Mouse (Mus musculus): ENCODE results near the gene Cachd1. TPM values are rescaled to one million over a fixed set of nuclear protein-coding genes. Genes with fewer than 3 reads are reported as not detected.

Gene Cachd1
- total RNA-seq, 2 experiments from 2014 or later = 3.5 to 4.8 TPM

DNA sequence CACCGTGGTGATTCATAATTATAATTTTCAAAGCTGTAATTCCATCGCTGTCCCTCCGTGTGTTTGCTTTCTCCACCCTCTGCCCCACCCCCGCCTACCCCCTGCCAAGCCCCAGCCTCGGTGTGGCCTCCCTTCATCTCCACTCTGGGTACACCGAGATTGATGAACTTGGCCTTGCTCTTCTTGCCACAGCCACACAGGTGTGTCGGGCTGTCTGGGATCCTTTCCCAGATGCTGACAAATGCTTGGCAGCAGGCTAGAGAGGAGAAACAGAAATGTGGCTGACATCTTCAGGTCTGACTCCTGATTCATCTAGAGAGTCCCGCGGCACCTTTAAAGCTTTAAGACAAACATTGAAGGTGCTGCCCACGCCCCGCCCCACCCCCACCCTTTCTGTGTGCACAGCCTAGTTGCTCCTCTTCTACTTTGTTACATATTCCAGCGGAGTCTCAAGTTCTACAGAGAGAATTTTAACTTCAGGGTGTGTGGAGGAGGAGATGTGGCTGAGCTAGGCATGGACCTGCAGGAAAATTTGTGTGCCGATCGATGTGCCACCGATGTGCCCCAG, 87.5 kb downstream of the Cachd1 start:
- intact Hi-C loops (cut with DNase I) = no loop called here

DNA sequence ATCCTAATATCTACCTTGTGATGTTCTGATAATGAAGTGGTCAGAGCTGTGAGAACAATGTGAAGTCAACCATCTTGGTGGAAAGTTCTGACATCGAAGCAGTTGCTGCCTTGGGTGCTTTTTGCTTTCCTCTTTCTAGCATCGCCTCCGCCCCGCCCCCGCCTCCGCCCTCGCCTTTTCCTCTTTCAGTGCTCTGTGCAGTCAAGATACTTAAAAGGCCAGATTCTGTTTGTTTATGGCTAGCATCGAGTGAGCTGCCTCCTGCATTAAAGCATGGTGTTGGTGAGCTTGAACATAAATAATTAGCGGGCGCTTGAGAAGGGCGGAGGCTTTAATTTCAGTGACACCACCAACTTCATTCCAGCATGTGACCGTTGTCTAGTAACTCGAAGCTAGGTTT, 88.9 kb downstream of the Cachd1 start:
- no peak for DNase-seq
- intact Hi-C loops (cut with DNase I) = loop anchor here (5.0 kb wide), 1 partner anchor 88 kb away; the partner anchor contains the start of gene Cachd1

More for the DNA sequence above, 87.5 kb downstream of the Cachd1 start:
- DNase-seq = no peak

DNA sequence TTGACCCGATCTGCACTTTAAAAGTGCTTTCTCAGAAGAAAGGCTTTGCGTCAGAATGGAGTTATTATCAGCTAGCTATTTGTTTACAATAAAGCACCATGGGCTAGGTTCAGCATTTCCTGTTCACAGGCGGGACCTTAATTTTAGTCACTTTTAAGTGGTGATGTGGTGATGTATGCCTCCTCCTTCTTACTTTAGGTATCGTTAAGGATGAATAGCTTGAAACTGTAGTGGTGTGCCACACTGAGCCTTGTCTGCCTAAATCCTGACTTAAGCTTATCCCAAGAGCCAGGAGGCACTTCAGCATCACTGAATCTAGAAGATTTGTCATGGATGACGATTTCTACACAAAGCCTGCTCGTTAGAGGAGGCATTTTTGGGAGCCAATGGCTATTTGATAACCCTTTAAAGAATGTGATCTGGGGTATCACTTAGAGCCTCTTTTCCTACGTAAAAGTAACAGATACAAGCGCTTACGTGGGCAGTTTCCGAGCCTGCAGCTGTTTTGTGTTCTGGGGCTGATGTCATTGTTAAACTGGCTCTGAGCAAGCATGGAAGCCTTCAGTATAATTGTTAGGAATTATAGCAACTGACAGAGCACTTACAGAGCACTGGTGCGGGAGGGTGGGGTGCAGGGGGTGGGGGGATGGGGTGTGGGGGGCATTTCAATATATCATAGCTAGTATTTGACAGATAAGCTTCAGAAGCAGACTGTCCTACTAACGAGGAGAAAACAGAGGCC, 89.7 kb downstream of the Cachd1 start:
- DNase-seq = no peak
- intact Hi-C loops (cut with DNase I) = loop anchor here (5.0 kb wide), 1 partner anchor 89 kb away; the partner anchor contains the start of gene Cachd1

DNA sequence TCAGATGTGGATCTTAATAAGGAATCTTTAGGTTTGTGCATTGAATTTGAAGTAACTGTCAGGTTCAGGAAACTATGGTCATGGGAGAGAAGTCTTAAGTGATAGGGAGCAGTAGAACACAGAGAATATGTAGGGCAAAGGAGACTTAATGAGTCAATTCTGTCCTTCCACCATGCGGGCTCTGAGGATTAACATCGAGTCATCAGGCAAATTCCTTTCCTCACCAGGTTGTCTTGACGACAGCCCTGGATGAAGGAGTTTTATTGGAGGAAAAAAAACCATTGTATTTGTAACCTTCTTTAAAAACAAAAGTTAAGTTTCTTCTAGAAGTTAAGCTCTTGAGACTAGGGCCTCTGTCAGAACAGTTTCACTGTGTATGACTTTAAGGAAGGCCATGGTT, 100.9 kb downstream of the Cachd1 start:
- intact Hi-C loops (cut with DNase I) = no loop called here
- no peak for DNase-seq

DNA sequence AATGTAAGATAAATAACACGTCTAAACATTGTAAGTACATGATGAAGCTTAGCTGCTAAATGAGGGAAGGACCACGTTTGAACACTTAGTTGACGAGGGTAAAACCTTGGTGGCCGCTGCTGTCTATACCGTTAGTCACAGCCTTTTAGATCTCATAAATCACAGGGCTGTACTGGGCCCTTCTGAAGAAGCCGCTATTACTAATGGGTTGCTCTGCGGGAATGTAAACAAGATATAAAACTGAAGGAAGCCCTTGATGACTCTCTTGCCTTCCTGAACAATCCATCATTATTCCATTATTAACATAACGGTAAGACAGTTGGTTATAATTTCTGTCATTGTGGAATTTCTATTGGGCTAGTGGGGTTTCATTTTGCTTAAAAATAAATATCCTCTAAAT, 102.9 kb downstream of the Cachd1 start:
- DNase-seq = no peak
- intact Hi-C loops (cut with DNase I) = no loop called here

DNA sequence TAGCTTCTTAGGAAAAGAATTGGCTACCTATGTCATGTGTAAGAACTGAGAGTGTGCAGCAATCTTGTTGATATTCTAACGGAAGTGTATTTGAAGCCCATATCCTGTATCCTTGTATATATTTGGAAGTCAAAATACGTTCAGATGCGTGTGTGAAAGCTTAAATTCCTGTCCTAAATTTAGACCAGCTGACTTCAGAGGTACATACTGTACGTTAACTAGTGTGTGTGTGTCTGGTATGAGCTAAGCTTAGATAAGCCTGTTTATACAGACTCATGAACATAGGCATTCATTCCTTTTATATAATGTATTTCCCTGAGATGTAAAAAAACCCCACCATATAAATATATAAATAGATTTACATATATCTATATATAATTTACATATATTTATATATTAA, 103.6 kb downstream of the Cachd1 start:
- intact Hi-C loops (cut with DNase I) = no loop called here
- no peak for DNase-seq

DNA sequence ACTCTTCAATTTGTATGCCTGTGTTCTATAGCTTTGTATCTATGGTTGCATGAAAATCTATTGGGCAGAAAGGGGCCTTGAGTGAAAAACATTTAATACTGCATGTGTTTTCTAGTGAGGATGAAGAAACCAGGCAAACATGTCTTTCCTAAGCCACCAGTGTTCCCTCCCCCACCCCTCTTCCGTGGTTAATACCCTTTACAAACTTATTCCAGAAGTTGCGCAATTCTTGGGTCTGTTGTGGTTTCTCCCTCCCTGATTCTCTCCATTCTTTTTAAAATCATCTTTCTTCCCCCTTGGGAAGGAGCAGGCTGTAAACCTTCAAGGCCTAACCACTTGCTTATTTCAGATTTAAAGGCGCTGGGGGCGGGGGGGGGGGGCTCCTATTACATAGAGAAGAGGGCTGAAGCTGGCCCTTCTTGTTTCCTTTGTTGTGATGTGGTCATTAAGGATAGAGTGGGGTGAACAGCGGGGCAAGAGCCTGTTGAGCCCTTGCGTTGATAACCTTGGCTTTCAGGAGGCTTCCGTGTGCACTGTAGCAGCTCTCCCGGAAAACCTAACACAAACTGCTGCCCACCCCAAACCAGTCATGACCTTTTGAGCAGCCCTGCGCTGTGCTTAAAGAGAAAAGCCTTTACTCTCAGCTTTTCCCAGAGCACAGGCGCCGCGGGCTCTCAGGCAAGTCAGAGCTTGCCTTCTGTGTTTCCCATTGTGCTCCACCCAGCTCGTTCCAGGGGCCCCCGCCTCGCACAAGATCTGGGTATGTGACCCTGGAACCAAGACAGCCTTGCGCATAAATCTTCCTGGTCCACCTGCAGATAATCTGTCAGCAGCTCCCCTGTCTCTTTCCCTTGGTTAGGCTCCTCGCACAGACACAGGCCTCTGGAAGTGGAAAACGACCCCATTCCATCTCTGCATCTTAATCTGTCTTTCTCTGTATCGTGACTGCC, 109.6 kb downstream of the Cachd1 start:
- intact Hi-C loops (cut with DNase I) = no loop called here
- DNase-seq = no peak

DNA sequence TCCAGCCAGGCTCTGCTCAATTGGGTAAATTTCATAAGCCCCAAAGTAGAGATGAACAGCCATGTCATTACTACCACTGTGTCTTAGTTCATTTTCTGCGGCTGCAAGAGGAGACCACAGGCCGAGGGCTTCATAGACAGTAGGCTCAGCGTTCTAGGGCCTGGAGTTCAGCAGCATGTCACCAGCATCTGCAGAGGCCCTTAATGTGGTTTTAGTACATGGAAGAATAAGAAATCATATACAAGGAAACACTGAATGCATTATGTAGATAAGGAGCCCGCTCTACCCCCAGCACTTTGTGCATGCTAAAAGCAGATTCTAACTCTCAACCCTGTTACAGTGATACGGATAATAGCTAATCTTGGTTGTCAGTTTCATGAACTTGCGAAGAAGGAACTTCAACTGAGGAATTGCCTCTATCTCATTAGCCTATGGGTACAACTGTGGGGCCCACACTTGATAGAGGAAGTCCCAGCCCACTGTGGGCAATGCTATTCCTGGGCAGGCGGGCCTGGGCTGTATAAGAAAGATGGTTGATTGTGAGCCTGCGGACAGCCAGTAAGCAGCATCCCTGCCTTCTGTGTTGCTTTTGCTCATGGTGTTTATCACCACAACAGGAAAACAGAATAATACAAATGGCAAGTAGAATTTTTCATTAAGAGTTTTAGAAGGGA, 110.4 kb downstream of the Cachd1 start:
- intact Hi-C loops (cut with DNase I) = no loop called here
- DNase-seq = no peak

DNA sequence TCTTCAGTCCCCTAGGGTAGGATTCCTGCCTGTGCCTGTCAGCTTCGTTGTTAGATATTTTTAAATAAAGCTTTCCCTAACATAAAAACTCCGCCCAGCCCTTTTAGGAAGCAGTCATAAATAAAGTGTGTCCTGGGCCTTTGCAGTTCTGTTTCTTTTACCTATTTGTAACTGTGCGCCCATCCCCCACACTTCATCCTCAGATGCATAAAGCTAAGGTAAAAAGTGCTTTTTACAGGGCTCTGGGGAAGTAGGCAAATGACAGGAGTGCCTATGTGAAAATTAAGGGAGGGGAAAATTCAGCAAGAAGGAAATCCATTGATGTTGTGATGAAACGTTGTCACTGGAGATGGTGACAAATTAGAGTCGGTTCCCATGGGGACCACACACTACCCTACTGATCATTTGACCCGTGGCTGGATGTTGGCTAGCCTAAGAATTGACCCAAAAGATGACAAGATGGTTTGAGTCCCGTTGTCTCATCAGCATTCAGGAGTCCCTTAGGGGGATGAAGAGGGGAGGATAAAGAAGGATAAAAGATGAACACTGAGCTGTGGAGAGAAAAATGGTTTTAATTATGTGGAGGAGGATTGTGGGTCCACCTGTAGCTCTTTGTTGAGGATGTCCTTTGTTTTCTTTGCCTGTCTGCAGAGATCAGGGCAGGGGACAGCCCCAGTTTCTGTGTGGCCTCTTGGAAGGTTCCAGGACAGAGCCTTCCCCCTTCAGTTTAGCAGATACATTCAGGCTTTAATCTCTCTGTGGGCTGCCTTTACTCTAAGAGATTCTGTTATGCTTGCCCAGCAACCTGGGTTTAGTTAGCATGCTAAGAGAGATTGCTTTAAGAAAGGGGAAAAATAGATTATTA, 113.9 kb downstream of the Cachd1 start:
- intact Hi-C loops (cut with DNase I) = no loop called here

DNA sequence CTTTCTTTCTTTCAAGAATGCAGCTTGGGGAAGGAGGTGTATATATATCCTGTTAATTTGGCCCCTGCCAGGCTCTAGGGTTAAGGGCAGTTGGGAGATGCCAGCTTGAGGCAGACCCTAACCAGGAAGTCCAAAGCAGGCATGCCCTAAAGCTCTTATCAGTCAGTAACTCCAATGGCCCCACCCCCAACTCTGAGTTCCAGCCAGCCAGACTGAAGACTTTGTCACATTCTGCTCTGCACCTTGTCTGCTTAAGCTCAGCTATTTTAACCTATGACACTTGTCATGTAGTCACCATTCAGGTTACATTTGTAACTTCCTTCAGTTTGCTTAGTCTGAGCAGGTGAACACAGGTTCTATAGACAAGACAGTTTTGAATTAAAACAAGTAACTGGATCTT, 117.3 kb downstream of the Cachd1 start:
- intact Hi-C loops (cut with DNase I) = no loop called here
- DNase-seq = no peak

More for the DNA sequence above, 113.9 kb downstream of the Cachd1 start:
- no peak for DNase-seq

DNA sequence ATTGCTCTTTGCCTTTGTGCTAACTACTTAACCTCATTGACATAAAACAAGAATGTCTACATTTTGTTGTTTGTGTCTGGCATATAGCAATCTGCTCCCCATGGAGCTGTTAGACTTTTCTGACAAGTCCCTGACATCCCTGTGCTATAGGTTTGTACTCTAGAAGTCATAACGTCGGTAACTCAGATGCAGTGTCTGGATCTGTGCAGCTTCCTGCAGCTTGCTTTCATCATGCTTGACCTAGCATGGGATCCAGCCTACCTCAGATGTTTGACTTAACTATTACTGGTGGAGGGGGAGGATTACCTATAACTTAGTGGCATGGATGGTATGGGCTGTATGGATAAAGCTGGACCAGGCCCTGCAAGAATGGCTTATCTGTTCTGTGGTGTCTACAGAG, 117.7 kb downstream of the Cachd1 start:
- no peak for DNase-seq
- intact Hi-C loops (cut with DNase I) = no loop called here

DNA sequence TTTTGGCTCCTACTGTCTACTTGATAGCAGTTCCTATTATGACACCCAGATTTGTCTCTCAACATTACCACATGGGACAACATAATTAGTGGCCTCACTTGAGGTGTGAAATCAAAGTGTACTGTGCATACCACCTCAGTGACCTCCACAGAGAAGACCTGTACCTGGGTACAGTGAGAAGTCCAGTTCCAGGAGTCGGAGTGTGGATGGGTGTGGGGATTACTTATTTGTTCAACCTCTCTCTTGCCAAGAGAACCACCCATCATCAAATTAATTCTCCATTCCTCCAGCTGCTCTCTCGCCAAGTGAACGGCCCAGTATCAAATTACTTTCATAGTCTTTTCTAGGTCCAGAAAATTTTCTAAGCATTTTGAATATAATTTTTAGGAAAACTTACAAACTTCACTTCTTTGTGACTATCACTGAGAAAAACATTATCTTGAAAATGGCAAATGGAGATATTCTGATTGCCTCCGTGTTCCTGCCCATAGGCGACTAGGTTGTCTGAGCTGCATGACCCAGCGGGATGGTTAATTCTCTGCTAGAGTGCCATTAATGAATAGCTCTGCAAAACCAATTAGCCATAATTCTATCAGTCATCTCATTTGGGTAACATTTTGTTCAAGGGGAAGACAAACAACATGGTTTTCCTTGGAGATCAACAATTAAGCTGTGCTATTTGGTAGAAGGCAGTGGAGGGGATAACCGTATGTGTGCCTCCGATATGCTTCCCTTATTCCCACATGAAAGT, 120.0 kb downstream of the Cachd1 start:
- no peak for DNase-seq
- intact Hi-C loops (cut with DNase I) = no loop called here

DNA sequence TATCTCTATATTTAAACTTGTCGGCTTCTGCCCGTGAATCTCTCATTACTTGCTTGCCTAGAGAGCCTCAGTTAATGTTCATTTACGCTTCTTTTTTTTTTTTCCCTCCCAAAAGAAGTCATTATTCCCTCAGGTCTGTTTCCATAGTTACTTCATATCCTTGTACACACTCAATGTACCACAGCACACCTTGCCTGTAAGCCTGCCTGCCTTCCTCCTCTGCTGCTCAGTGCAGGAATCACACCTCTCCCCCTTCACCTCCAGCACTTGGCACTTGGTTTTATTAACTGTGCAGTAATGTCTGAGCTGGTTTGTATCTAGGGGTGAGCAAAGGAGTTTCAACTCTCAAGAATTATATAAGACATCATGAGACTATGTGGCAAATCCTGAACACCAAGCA, 121.5 kb downstream of the Cachd1 start:
- DNase-seq = no peak
- intact Hi-C loops (cut with DNase I) = no loop called here

DNA sequence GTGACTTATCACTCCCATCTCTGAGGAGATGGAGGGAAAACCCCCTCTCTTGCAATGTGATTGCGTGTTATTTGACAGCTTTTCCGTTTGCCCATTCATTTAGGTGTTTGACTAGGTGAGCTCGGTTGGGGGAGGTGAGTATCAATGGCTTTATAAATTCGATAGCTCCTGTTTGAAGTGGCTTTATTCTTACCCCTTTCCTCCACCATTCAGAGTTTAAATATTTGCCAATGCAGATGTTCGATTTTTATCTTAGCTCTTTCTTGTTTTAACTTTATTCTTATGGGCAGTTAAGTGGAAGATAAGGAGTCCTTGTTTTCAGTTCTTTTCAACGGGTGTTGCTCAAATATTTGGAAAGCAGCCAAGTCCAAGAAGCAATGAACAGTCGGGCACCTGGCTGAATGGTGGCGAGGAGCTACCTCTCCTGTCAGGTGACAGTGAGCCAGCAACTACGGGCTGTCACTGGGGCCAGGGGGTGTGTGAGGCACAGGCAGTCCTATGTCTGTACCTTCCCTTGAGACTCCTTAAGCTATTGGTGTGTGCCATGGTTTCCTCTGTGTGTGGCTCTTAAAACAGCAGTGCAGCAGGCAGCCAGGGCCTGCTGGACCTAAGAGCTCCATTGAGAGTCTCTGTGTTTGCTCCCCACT, 133.3 kb downstream of the Cachd1 start:
- DNase-seq = no peak
- intact Hi-C loops (cut with DNase I) = no loop called here

DNA sequence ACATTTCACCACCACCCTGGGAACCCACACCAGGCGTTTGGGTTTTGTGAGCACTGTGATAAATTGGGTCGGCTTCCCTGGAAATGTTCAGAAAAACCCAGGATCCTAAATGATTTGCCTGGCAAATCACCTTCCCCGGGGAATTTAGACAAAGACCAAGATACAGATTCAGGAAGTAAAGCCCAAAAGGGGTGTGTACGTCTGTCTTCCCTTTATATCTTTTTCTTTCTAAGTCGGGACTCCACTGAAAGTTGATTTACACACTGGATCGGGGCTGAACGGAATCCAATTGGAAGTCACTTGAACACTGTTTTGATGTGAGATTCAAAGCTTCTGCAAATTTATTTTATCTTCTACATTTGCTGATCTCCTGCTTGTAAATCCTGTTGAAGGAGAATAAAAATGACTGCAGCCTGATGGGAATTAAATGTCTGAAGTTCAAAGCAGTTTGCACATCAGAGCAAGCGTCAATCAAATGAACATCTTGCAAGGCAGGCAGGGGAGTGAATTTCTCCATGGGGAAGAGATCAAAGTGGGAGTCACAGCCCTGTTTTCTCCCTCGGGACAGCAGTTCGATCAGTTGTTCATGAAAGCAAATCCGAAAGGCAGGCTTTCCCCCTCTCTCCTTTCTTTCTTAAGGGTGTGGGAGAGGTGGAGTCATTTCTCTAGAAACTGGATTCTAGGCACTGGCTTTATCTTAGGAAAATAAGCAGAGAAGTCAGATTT, 134.3 kb downstream of the Cachd1 start:
- intact Hi-C loops (cut with DNase I) = no loop called here
- DNase-seq = no peak

DNA sequence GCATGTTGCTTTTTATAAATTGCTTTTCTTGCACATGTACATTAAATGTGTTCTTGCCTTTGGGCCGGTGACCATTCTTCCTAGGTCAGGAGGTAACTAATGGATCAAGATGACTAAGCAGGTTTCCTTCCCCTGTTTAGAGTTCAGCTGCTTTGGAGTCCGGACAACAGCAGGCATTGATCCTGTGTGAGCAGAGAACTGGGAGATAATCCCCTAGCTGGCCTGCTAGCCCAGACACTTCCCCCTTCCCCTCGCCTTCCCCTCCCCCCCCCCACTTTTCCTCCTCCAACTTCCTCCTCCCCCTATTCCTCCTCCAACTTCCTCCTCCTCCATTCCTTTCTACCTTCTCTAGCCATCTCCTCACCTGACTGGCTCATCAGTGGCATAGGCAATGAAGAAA, 135.2 kb downstream of the Cachd1 start:
- no peak for DNase-seq
- intact Hi-C loops (cut with DNase I) = no loop called here

DNA sequence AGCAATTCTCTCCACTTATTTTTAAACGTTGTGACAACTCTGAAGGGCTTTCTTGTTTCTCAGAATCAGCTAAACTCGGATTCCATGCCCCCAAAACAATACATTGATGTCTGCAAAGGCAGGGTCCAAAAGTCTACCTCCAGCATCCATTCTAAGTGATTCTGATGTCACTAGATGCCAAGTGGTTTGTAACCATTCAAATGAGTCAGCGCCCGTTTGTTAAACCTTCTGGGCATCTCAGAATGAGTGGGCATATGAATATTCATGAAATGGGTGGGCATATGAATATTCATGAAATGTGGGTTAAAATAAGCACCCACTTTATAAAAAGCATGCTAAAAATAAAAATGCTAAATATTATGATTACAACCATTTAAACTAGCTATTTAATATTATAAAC, 137.2 kb downstream of the Cachd1 start:
- intact Hi-C loops (cut with DNase I) = no loop called here
- DNase-seq = no peak

DNA sequence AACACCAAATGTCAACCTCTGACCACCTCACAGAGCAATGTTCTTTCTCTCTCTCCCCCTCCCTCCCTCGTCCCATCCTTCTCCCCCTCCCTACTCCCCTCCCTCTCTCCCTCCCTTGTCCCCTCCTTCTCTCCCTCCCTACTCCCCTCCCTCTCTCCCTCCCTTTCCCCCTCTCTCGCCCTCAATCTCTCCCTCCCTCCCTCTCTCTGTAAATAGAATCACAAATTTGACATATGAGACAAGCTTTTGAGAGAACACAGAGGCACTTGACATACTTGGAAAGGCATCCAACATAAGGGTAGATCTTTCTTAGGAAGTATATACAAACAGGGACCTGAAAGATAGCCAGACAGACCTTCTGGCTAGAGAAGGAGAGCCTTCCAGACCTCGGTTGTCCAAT, 138.1 kb downstream of the Cachd1 start:
- DNase-seq = no peak
- intact Hi-C loops (cut with DNase I) = no loop called here
